Mouse (Mus musculus) bone marrow, adult 2 months (tissue): ENCODE measurements at regions not wholly inside any gene's neighbourhood (a gene's known extent, or its start where the extent isn't known, plus 50 kb on each side); places are given as distances from the start of the nearest gene placed in this dataset.

Source experiments
- H3K27ac ChIP-seq: fragments of 200-500 bp; 2 replicates; pipeline ENCODE4 v1.5.1; 2012; ENCODE audit warnings: low read depth, mild to moderate bottlenecking, control low read depth, inconsistent platforms, low read length; ENCODE audit not compliant: control insufficient read depth, poor library complexity, insufficient read depth
- H3K4me1 ChIP-seq: fragments of 200-500 bp; 2 replicates; pipeline ENCODE4 v1.6.1; 2011; ENCODE audit warnings: low read length; ENCODE audit not compliant: control insufficient read depth, insufficient read depth
- H3K4me3 ChIP-seq: fragments of 200-500 bp; replicated peaks from 2 replicates; pipeline ENCODE3; 2011; ENCODE audit warnings: mild to moderate bottlenecking, low read depth, low read length, control low read depth; ENCODE audit not compliant: control insufficient read depth
- CTCF ChIP-seq: fragments of 200-500 bp; IDR thresholded peaks from 2 replicates; pipeline ENCODE4 v1.5.1; 2011; ENCODE audit warnings: low read length, control low read depth; ENCODE audit not compliant: control insufficient read depth, insufficient read depth
- POLR2A ChIP-seq: fragments of 200-500 bp; IDR thresholded peaks from 2 replicates; pipeline ENCODE4 v1.6.1; 2011; ENCODE audit warnings: low read depth, mild to moderate bottlenecking, control low read depth, low read length, borderline replicate concordance; ENCODE audit not compliant: control insufficient read depth
- WGBS: fragments of 180-500 bp; shearing (Covaris S2); methylation state at CpG from one replicate; pipeline ENCODE4 v1.1.7; 2018; 5-methylcytosine and 5-hydroxymethylcytosine counted together

DNA sequence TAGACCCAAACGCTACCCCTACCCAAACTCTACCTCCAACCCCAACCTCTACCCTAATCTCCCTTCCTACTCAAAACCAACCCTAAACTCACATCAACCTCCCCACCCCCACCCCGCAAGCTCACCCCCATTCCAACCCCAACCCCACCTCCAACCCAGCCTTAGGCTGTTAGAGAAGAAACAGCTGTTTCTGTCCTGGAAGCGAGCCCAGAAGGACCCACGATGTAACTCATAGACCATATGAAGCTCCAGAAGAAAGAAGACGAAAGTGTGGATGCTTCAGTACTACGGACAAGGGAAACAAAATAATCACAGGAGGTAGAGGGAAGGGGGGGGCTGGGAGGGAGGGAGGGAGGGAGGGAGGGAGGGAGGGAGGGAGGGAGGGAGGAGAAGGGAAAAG lies 58.4 kb downstream of the Sox11 start:
- no peaks in the 10 kb centered on the region for H3K4me1 ChIP-seq
- TF ChIP-seq CTCF (no peak), POLR2A (no peak)
- H3K4me3 ChIP-seq: no peak overlapping the region
- WGBS: 69% methylated on average over 6 of the region's 6 CpGs
- H3K27ac ChIP-seq: no peak overlapping the region

DNA sequence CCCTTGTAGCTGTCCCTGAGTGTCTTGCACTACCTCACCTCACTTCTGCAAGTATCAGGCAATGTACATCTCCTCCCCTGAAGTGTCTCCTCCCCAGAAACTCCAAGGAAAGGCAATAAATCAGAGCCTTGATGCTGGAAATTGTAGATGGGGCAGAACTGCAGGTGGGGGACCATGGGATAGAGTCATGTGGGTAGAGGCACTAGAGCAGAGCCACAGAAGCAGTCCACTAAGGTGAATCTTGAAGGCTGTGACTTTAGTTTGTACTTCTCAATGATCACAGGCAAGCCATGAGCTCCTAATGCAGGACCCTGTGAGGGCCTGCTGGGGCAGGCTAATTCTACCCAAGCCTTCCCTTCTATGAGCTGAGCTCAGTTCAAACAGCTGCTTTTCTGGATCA lies 80.4 kb downstream of the Sox11 start:
- no peaks in the 10 kb centered on the region for H3K4me1 ChIP-seq
- no peak overlapping the region for H3K4me3 ChIP-seq
- no peak overlapping the region for H3K27ac ChIP-seq
- TF ChIP-seq POLR2A (no peak), CTCF (no peak)

DNA sequence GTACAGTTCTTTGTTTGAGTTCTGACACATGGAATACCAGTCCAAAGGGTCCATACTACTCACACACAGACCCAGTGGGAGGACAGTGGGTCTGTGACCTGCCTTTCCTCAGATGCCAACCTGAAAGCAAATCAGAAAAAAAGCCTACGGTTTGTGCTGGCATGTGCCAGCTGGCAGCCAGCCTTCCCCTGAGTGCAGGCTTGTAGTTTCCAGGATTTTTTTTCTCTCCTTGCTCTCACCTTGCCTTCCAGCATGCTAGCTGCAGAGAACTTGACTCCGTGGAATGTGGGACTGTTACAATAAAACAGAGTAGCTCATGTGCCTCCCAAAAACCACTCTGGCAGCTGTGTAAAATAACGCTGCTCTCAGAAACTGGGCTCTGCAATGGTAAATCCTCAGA lies 88.2 kb downstream of the Sox11 start:
- Histone ChIP-seq H3K27ac (no peak overlapping the region), H3K4me3 (no peak overlapping the region), H3K4me1 (no peaks in the 10 kb centered on the region)
- WGBS: 69% methylated on average over 3 of the region's 3 CpGs
- TF ChIP-seq CTCF: no peak
- TF ChIP-seq POLR2A: no peak

DNA sequence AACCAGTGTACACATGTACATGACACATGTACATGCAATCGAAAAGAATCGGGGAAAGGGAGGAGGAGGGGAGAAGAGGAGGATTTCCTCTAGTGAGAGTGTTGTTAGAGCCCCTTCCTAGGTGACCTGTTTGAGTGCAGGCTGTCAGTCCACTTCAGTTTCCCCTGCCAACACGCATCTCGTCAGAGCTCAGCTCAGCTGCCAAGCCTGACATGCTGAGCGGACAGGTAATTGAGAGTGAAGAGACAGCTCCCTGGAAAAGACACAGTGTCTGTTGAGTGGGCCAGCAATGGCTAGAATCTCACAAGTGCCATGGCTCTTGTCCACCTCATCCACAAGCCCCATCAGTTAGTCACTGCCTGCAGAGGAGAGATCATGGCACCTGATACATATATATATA lies 90.9 kb downstream of the Sox11 start:
- Histone ChIP-seq H3K4me1 (no peaks in the 10 kb centered on the region), H3K27ac (no peak overlapping the region), H3K4me3 (no peak overlapping the region)
- 80% methylated on average over 5 of the region's 5 CpGs for WGBS
- TF ChIP-seq POLR2A (no peak), CTCF (no peak)

DNA sequence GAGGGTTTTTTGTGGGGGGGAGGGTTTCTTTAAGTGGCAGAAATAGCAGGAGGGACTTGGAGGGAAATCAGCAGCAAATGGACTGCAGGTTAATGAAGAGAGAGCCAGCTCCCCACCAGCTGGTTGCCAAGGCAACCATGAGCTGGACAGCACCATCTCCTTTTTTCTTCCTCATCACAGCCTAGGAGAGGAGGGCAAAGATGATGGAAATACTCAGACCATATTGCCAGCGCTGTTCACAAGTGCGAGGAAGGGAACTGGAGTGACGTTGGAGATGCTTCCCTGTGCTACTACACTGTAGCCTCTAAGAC lies 93.9 kb downstream of the Sox11 start:
- WGBS: 82% methylated on average over 3 of the region's 3 CpGs
- Histone ChIP-seq H3K27ac (no peak overlapping the region), H3K4me3 (no peak overlapping the region), H3K4me1 (no peaks in the 10 kb centered on the region)
- no peak for TF ChIP-seq POLR2A
- no peak for TF ChIP-seq CTCF

DNA sequence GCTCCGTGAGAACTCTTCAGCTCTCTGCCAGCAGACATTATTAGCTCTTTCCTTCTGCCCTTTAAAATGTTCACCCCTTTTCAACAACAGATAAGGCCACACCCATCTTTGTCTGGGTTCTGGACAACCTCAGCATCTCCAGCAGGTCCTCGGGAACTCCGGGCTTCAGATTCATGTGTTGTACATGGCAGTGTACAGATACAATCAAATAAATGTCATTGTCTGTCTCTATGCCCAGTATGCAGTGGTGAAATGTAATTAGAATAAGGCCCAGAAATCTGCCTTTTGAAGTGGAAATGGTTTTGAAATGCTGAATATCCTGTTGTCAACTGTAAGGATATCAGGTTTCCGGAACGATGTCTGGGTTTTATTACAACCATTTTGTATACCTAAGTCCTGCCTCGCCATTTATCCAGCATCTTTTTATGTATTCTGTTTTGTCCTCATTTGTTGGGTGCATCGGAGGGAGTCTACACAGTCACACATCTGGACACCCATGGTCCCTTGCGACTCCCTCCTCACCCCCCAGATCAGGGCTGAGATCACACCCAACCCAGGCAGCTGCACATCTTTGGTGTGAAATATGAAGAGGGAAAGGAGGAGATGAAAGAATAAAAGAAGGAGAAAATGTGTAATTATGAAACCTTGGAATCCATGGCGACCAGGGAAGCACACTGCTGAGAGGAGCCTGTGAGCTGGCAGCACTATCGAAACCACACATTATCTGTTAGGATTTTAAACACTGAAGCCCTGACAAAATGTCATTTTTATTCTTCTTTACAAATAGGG lies 94.4 kb downstream of the Sox11 start:
- WGBS: 70% methylated on average over 10 of the region's 10 CpGs
- Histone ChIP-seq H3K4me3 (no peak overlapping the region), H3K4me1 (no peaks in the 10 kb centered on the region), H3K27ac (no peak overlapping the region)
- TF ChIP-seq CTCF (no peak), POLR2A (no peak)

DNA sequence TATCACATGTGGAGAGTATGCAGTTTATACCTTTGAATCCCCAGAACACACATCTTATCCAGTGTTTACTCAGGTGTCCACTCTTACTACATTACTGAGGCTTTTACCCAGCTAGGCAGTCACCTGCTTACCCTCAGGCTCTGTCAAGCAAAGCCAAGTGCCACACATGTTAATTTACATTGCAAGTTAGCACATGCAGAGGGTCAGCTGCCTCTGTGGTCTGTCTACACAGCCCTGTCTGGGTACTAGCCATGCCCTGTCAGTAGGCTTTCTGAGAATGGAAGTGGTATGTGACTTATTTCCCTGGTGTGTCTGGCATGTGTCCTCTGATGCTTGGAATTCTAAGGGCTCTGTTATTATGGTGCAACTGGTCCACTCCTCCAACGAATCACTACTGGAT lies 106.6 kb downstream of the Sox11 start:
- Histone ChIP-seq H3K4me1 (no peaks in the 10 kb centered on the region), H3K4me3 (no peak overlapping the region), H3K27ac (no peak overlapping the region)
- 59% methylated on average over 1 of the region's 1 CpGs for WGBS
- TF ChIP-seq CTCF: no peak

DNA sequence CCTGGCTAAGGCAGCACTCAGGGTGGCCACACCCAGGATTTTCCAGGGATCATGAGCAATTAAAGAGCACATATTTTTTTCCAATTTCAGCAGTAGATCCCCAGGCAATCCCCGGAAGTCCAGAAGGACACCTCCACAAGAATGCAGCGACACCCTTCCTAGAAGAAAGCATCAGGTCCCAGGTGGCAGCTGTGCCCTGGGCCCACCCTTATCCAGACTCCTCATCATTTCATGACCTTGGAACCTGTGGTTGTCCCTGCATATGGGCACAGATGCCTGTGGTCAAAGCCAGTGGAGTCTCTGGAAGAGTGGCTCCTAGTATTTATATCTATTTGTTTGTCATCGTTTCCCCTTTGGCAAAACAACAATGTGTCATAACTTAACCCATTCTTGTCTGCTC lies 120.8 kb downstream of the Sox11 start:
- no peak for TF ChIP-seq POLR2A
- no peak for TF ChIP-seq CTCF
- WGBS: 74% methylated on average over 3 of the region's 3 CpGs
- no peak overlapping the region for H3K27ac ChIP-seq
- H3K4me1 ChIP-seq: no peaks in the 10 kb centered on the region
- no peak overlapping the region for H3K4me3 ChIP-seq

DNA sequence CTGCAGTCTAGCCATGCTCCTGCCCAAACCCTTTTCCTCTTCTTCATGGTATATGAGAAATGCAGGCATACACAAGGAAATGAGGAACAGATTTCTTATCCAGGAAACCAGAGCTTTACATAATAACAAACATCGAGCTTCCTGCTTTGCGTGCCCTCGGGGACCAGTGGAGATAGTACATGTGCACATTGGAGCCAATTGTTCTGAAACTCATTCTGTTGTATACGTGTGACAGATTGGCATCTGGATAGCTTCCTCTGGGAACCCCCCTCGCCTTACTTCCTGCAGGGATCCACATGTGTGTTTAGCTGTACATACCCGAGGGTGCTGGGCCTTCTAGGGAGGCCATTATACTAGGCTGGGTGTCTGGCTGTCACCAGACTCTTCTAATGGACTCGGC lies 141.2 kb downstream of the Sox11 start:
- Histone ChIP-seq H3K4me3 (no peak overlapping the region), H3K27ac (no peak overlapping the region), H3K4me1 (no peaks in the 10 kb centered on the region)
- WGBS: 14% methylated on average over 7 of the region's 7 CpGs
- no peak for TF ChIP-seq CTCF
- no peak for TF ChIP-seq POLR2A
